Mouse (Mus musculus) stomach, embryonic 15.5 days (tissue): ENCODE data around the gene Dpysl4. TPM values are rescaled to one million over a fixed set of nuclear protein-coding genes. Genes with fewer than 3 reads are reported as not detected.

Experiments used
- ATAC-seq: fragments of 200-750 bp; cut with Nextera tagmentation; 2 replicates; pipeline ENCODE4 v1.8.0; 2017; ENCODE audit warnings: low read depth, moderate number of reproducible peaks, moderate TSS enrichment; ENCODE audit not compliant: insufficient read depth, low FRiP score
- H3K27ac ChIP-seq: fragments of 300-500 bp; sonication (generic); 2 replicates; pipeline ENCODE4 v1.5.1; 2015; ENCODE audit warnings: mild to moderate bottlenecking, inconsistent platforms
- H3K27me3 ChIP-seq: fragments of 300-500 bp; sonication (generic); replicated peaks from 2 replicates; pipeline ENCODE4 v1.6.1; 2015; ENCODE audit warnings: inconsistent platforms
- H3K36me3 ChIP-seq: fragments of 300-500 bp; sonication (generic); 2 replicates; pipeline ENCODE4 v1.6.1; 2015; ENCODE audit warnings: inconsistent platforms
- H3K4me1 ChIP-seq: fragments of 300-500 bp; sonication (generic); 2 replicates; pipeline ENCODE4 v1.6.1; 2015; ENCODE audit warnings: inconsistent platforms
- H3K4me2 ChIP-seq: fragments of 300-500 bp; sonication (generic); 2 replicates; pipeline ENCODE4 v1.6.1; 2015; ENCODE audit warnings: mild to moderate bottlenecking, inconsistent platforms
- H3K4me3 ChIP-seq: fragments of 300-500 bp; sonication (generic); replicated peaks from 2 replicates; pipeline ENCODE4 v1.5.1; 2015; ENCODE audit warnings: inconsistent platforms
- H3K9ac ChIP-seq: fragments of 300-500 bp; sonication (generic); 2 replicates; pipeline ENCODE4 v1.6.1; 2015; ENCODE audit warnings: inconsistent platforms
- H3K9me3 ChIP-seq: fragments of 300-500 bp; sonication (generic); 2 replicates; pipeline ENCODE4 v1.6.1; 2016; ENCODE audit warnings: inconsistent platforms
- WGBS: fragments of 180-500 bp; shearing (Covaris S2); methylation state at CpG from one replicate; pipeline ENCODE4 v1.1.7; 2015; 5-methylcytosine and 5-hydroxymethylcytosine counted together
- polyA plus RNA-seq: library from polyadenylated mRNA; unstranded; fragments of >200 nt; fragmentation: Nextera tagmentation; extraction: Ambion mirVana; gene quantifications from 2 replicates; pipeline ENCODE4 v1.2.1, GENCODE M21; 2015

The Dpysl4 gene
- polyA plus RNA-seq, 1 experiment from 2014 or later = 14.3 TPM

- peak; percentile 63; the same call in 1 of the 2 replicates for ATAC-seq
- Histone ChIP-seq H3K9me3 (no peaks in the 10 kb centered on the region), H3K4me1 (peaks cover 13% of the 10 kb centered on the region; the same call in 1 of the 2 replicates), H3K36me3 (no peaks in the 10 kb centered on the region), H3K27ac (no peak overlapping the region), H3K9ac (peak overlapping the region; percentile 34), H3K4me3 (peak overlapping the region; percentile 59), H3K27me3 (peaks cover 35% of the 10 kb centered on the region), H3K4me2 (peak overlapping the region; percentile 87)
- 2% methylated on average over 60 of the region's 61 CpGs for WGBS
Observed at GRCm38 (mm10) chr7:139086195-139087158, 676 bp downstream of the Dpysl4 start.

- no peak overlapping the region for H3K27ac ChIP-seq
- peaks cover 35% of the 10 kb centered on the region for H3K27me3 ChIP-seq
- 66% methylated on average over 2 of the region's 2 CpGs for WGBS
- no peak overlapping the region for H3K4me3 ChIP-seq
- H3K4me1 ChIP-seq = peaks cover 13% of the 10 kb centered on the region; the same call in 1 of the 2 replicates
- no peak for ATAC-seq
- H3K4me2 ChIP-seq = no peak overlapping the region
- H3K36me3 ChIP-seq = no peaks in the 10 kb centered on the region
- no peaks in the 10 kb centered on the region for H3K9me3 ChIP-seq
- H3K9ac ChIP-seq = no peak overlapping the region
Observed at GRCm38 (mm10) chr7:139087801-139088200, 2.0 kb downstream of the Dpysl4 start.

GRCm38 (mm10) chr7:139089892-139090874 is 4.4 kb downstream of the Dpysl4 start:
- H3K27ac ChIP-seq = no peak overlapping the region
- WGBS = 83% methylated on average over 12 of the region's 12 CpGs
- ATAC-seq = no peak
- H3K4me1 ChIP-seq = peaks cover 13% of the 10 kb centered on the region; the same call in 1 of the 2 replicates
- H3K4me2 ChIP-seq = no peak overlapping the region
- H3K9ac ChIP-seq = no peak overlapping the region
- no peak overlapping the region for H3K4me3 ChIP-seq
- H3K9me3 ChIP-seq = no peaks in the 10 kb centered on the region
- no peaks in the 10 kb centered on the region for H3K36me3 ChIP-seq
- peaks cover 29% of the 10 kb centered on the region for H3K27me3 ChIP-seq

- Histone ChIP-seq H3K27ac (no peak overlapping the region), H3K4me3 (no peak overlapping the region), H3K36me3 (no peaks in the 10 kb centered on the region), H3K4me1 (peaks cover 5% of the 10 kb centered on the region; the same call in 1 of the 2 replicates), H3K9ac (no peak overlapping the region), H3K9me3 (no peaks in the 10 kb centered on the region), H3K27me3 (peaks cover 14% of the 10 kb centered on the region; the same call in 1 of the 2 replicates), H3K4me2 (no peak overlapping the region)
- 85% methylated on average over 9 of the region's 9 CpGs for WGBS
- no peak for ATAC-seq
Observed at GRCm38 (mm10) chr7:139091681-139092080, 5.9 kb downstream of the Dpysl4 start.

- no peaks in the 10 kb centered on the region for H3K36me3 ChIP-seq
- H3K27ac ChIP-seq = no peak overlapping the region
- ATAC-seq = no peak
- WGBS = 90% methylated on average over 5 of the region's 5 CpGs
- peaks cover 7% of the 10 kb centered on the region; the same call in 1 of the 2 replicates for H3K27me3 ChIP-seq
- no peak overlapping the region for H3K4me3 ChIP-seq
- H3K9ac ChIP-seq = no peak overlapping the region
- H3K4me1 ChIP-seq = no peaks in the 10 kb centered on the region
- no peaks in the 10 kb centered on the region for H3K9me3 ChIP-seq
- H3K4me2 ChIP-seq = no peak overlapping the region
Observed at GRCm38 (mm10) chr7:139092676-139093075, 6.9 kb downstream of the Dpysl4 start.

GRCm38 (mm10) chr7:139093124-139093523 is 7.3 kb downstream of the Dpysl4 start:
- Histone ChIP-seq H3K27ac (no peak overlapping the region), H3K4me1 (no peaks in the 10 kb centered on the region), H3K9me3 (no peaks in the 10 kb centered on the region), H3K4me2 (no peak overlapping the region), H3K36me3 (no peaks in the 10 kb centered on the region), H3K27me3 (peaks cover 2% of the 10 kb centered on the region; the same call in 1 of the 2 replicates), H3K4me3 (no peak overlapping the region), H3K9ac (no peak overlapping the region)
- no peak for ATAC-seq
- 83% methylated on average over 5 of the region's 5 CpGs for WGBS

GRCm38 (mm10) chr7:139093781-139094180 is 8.0 kb downstream of the Dpysl4 start:
- Histone ChIP-seq H3K9me3 (no peaks in the 10 kb centered on the region), H3K36me3 (no peaks in the 10 kb centered on the region), H3K4me3 (no peak overlapping the region), H3K27me3 (no peaks in the 10 kb centered on the region), H3K27ac (no peak overlapping the region), H3K9ac (no peak overlapping the region), H3K4me2 (no peak overlapping the region), H3K4me1 (no peaks in the 10 kb centered on the region)
- WGBS = 72% methylated on average over 7 of the region's 7 CpGs
- no peak for ATAC-seq

- no peak for ATAC-seq
- 80% methylated on average over 6 of the region's 6 CpGs for WGBS
Observed at GRCm38 (mm10) chr7:139094761-139095160, 9.0 kb downstream of the Dpysl4 start.

GRCm38 (mm10) chr7:139095282-139095681 is 9.5 kb downstream of the Dpysl4 start:
- Histone ChIP-seq H3K4me2 (no peak overlapping the region), H3K27me3 (no peaks in the 10 kb centered on the region), H3K4me3 (no peak overlapping the region), H3K9ac (no peak overlapping the region), H3K4me1 (no peaks in the 10 kb centered on the region), H3K36me3 (no peaks in the 10 kb centered on the region), H3K27ac (no peak overlapping the region), H3K9me3 (no peaks in the 10 kb centered on the region)
- ATAC-seq = no peak
- 87% methylated on average over 7 of the region's 7 CpGs for WGBS

More at GRCm38 (mm10) chr7:139094761-139095160, 9.0 kb downstream of the Dpysl4 start:
- Histone ChIP-seq H3K4me3 (no peak overlapping the region), H3K9ac (no peak overlapping the region), H3K27me3 (no peaks in the 10 kb centered on the region), H3K27ac (no peak overlapping the region), H3K4me2 (no peak overlapping the region), H3K9me3 (no peaks in the 10 kb centered on the region), H3K36me3 (no peaks in the 10 kb centered on the region), H3K4me1 (no peaks in the 10 kb centered on the region)

GRCm38 (mm10) chr7:139096399-139096798 is 10.6 kb downstream of the Dpysl4 start:
- Histone ChIP-seq H3K4me2 (no peak overlapping the region), H3K9me3 (no peaks in the 10 kb centered on the region), H3K27ac (no peak overlapping the region), H3K4me3 (no peak overlapping the region), H3K9ac (no peak overlapping the region), H3K27me3 (no peaks in the 10 kb centered on the region), H3K4me1 (no peaks in the 10 kb centered on the region), H3K36me3 (no peaks in the 10 kb centered on the region)
- WGBS = 89% methylated on average over 6 of the region's 6 CpGs
- no peak for ATAC-seq

- Histone ChIP-seq H3K4me2 (no peak overlapping the region), H3K9ac (no peak overlapping the region), H3K4me1 (no peaks in the 10 kb centered on the region), H3K4me3 (no peak overlapping the region), H3K27ac (no peak overlapping the region), H3K9me3 (no peaks in the 10 kb centered on the region), H3K27me3 (no peaks in the 10 kb centered on the region), H3K36me3 (no peaks in the 10 kb centered on the region)
- 71% methylated on average over 12 of the region's 12 CpGs for WGBS
- ATAC-seq = no peak
Observed at GRCm38 (mm10) chr7:139100531-139101095, 14.8 kb downstream of the Dpysl4 start.
